Mouse (Mus musculus) embryonic facial prominence, embryonic 13.5 days (tissue): ENCODE measurements around the gene Zfp638. TPM values are rescaled to one million over a fixed set of nuclear protein-coding genes. Genes with fewer than 3 reads are reported as not detected.
"Not testable (repeated sequence)": the region's sequence is repeated elsewhere in the genome, so short reads cannot be mapped to it uniquely, and the experiment has no call there.

ENCODE experiments used
- ATAC-seq: fragments of 200-750 bp; cut with Nextera tagmentation; 2 replicates; pipeline ENCODE4 v1.8.0; 2017; ENCODE audit warnings: low read depth; ENCODE audit not compliant: insufficient number of reproducible peaks, insufficient read depth, low FRiP score, low TSS enrichment
- H3K27ac ChIP-seq: fragments of 300-500 bp; sonication (generic); 2 replicates; pipeline ENCODE4 v1.5.1; 2015; ENCODE audit warnings: moderate library complexity, mild to moderate bottlenecking, inconsistent platforms
- H3K27me3 ChIP-seq: fragments of 300-500 bp; sonication (generic); 2 replicates; pipeline ENCODE4 v1.6.1; 2015; ENCODE audit warnings: mild to moderate bottlenecking, inconsistent platforms
- H3K36me3 ChIP-seq: fragments of 300-500 bp; sonication (generic); 2 replicates; pipeline ENCODE4 v1.6.1; 2015; ENCODE audit warnings: mild to moderate bottlenecking, inconsistent platforms
- H3K4me1 ChIP-seq: fragments of 300-500 bp; sonication (generic); 2 replicates; pipeline ENCODE4 v1.6.1; 2015; ENCODE audit warnings: inconsistent platforms
- H3K4me2 ChIP-seq: fragments of 300-500 bp; sonication (generic); 2 replicates; pipeline ENCODE4 v1.6.1; 2015; ENCODE audit warnings: moderate library complexity, mild to moderate bottlenecking, inconsistent platforms
- H3K4me3 ChIP-seq: fragments of 300-500 bp; sonication (generic); 2 replicates; pipeline ENCODE4 v1.5.1; 2015; ENCODE audit warnings: mild to moderate bottlenecking, inconsistent platforms
- H3K9ac ChIP-seq: fragments of 300-500 bp; sonication (generic); 2 replicates; pipeline ENCODE4 v1.6.1; 2015; ENCODE audit warnings: mild to moderate bottlenecking, inconsistent platforms
- H3K9me3 ChIP-seq: fragments of 300-500 bp; sonication (generic); 2 replicates; pipeline ENCODE4 v1.6.1; 2016; ENCODE audit warnings: inconsistent platforms
- WGBS: fragments of 180-500 bp; shearing (Covaris S2); methylation state at CpG from one replicate; pipeline ENCODE4 v1.1.7; 2015; ENCODE audit warnings: mixed read lengths; 5-methylcytosine and 5-hydroxymethylcytosine counted together
- polyA plus RNA-seq: library from polyadenylated mRNA; unstranded; fragments of >200 nt; fragmentation: Nextera tagmentation; extraction: Ambion mirVana; gene quantifications from 2 replicates; pipeline ENCODE4 v1.2.1, GENCODE M21; 2015

Gene Zfp638
- polyA plus RNA-seq, 1 experiment from 2014 or later: 77.5 TPM

DNA sequence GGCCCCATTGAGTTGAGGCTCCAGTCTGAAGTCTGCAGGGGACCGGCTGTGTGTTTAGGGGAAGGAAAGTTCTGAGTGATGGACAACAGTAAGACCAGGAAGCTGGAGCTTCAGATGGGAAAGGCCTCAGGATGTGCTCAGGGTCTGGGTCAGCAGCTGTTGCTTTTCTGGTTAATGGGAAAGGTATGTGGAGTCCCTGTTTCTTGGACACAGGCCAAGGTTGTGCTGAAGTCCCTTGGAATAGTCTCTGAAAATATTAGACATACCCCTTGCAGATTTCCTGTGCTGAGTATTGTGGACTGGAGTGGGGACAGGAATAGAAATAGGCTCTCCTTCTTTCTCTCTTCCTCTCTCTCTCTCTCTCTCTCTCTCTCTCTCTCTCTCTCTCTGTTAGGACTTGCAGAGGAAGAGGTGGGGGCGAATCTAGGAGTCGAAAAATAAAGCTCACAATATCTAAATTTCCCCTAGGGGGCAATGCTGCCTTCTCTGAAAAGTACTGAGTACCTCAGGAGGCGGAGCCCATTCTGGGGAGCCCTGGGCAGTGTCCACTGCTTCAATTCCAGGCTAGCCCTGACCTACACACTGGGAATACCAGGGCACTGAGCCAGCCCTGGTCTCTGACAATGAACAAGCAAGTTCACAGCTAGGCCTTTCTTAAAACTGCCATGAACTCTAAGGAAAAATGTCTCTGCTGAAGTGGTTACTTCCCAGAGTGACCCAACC, 148.2 kb downstream of the Zfp638 start:
- H3K9me3 ChIP-seq, H3K4me3 ChIP-seq, ATAC-seq, H3K36me3 ChIP-seq, H3K4me2 ChIP-seq, H3K27ac ChIP-seq, H3K9ac ChIP-seq: not testable (repeated sequence)
- Histone ChIP-seq H3K27me3 (peaks cover 26% of the 10 kb centered on the region), H3K4me1 (peaks cover 23% of the 10 kb centered on the region)
- WGBS: 45% methylated on average over 4 of the region's 4 CpGs

DNA sequence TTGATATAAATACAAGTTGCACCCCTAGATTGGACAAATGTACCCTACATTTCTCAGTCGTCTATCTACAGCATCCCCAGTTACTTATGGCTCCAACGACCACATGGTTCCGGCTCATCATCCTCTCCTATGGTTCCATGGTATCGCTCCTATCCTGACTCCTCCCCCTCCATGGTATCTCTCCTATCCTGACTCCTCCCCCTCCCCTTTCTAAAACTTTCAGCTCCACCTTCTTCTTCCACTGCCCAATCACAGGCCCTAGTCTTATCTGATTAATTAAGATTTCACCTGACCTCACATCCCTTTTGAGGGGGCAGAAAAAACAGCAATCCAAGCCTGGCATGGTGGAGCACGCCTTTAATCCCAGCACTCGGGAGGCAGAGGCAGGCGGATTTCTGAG, 149.9 kb downstream of the Zfp638 start:
- H3K4me3 ChIP-seq: no peak overlapping the region
- no peaks in the 10 kb centered on the region for H3K9me3 ChIP-seq
- H3K36me3 ChIP-seq: no peaks in the 10 kb centered on the region

DNA sequence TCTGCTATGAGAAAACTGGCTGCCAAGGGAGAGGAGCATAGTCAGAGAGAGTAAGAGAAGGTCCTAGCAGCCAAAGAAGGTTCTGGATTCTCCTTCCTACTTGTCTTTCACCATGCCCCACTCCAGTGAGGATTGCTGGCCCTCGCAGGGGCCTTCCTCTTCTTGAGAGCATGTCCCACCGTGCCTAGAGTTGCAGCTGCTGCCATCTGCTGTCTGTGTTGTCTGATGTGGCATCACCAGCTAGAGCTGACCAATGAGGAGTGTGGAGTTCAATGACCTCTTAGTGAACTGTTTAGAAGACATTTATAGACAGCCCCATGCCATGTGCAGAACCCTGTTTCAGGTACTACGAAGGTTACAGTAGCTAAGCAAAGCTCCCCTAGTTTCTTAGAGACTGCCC, 150.5 kb downstream of the Zfp638 start:
- H3K36me3 ChIP-seq: no peaks in the 10 kb centered on the region
- ATAC-seq: no peak
- H3K27ac ChIP-seq: no peak overlapping the region
- no peak overlapping the region for H3K4me3 ChIP-seq
- WGBS: 60% methylated on average over 3 of the region's 3 CpGs
- H3K4me1 ChIP-seq: peaks cover 15% of the 10 kb centered on the region
- H3K4me2 ChIP-seq: no peak overlapping the region
- peaks cover 36% of the 10 kb centered on the region for H3K27me3 ChIP-seq
- H3K9me3 ChIP-seq: no peaks in the 10 kb centered on the region
- no peak overlapping the region for H3K9ac ChIP-seq

More for the DNA sequence above, 149.9 kb downstream of the Zfp638 start:
- Histone ChIP-seq H3K27ac (no peak overlapping the region), H3K4me2 (no peak overlapping the region), H3K4me1 (peaks cover 15% of the 10 kb centered on the region), H3K9ac (no peak overlapping the region), H3K27me3 (peaks cover 34% of the 10 kb centered on the region)
- no peak for ATAC-seq
- 86% methylated on average over 7 of the region's 7 CpGs for WGBS

DNA sequence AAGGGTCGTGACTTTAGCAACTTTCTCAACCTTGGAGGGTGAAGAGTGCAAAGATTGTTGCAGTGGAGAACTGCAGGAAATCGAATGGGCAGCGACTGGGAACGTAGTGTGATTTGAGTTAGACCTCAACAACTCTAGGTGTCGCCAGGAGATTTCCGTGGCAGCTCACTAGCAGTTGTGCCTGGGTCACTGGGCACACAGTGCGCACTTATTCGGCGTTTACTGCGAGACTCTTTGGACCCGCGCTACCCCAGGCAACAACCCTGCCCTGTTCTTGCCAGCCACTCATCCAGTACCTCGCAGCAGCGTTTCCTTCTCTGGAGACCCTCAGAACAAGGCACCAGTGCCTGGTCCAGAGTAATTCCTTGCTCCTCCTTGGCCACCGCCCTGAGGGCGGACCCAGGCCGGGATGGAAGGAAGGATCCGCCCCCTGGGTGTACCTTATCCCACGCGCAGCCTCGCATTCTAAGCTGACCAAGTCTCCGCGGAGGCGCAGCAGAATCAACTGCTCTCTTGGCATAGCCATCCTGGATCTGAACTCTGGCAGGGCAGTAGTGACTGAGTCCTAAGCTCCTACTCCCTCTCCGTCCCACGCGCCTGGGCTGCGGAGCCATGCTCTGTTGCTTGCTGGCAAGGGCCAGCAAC, 152.1 kb downstream of the Zfp638 start:
- peak overlapping the region; percentile 81 for H3K4me2 ChIP-seq
- H3K4me1 ChIP-seq: peaks cover 15% of the 10 kb centered on the region
- ATAC-seq: peak; percentile 74; the same call in 1 of the 2 replicates
- H3K4me3 ChIP-seq: peak overlapping the region; percentile 43
- no peaks in the 10 kb centered on the region for H3K36me3 ChIP-seq
- H3K27ac ChIP-seq: no peak overlapping the region
- 5% methylated on average over 28 of the region's 28 CpGs for WGBS
- peak overlapping the region; percentile 65 for H3K9ac ChIP-seq
- H3K9me3 ChIP-seq: peaks cover 3% of the 10 kb centered on the region; the same call in 1 of the 2 replicates
- peaks cover 36% of the 10 kb centered on the region for H3K27me3 ChIP-seq

DNA sequence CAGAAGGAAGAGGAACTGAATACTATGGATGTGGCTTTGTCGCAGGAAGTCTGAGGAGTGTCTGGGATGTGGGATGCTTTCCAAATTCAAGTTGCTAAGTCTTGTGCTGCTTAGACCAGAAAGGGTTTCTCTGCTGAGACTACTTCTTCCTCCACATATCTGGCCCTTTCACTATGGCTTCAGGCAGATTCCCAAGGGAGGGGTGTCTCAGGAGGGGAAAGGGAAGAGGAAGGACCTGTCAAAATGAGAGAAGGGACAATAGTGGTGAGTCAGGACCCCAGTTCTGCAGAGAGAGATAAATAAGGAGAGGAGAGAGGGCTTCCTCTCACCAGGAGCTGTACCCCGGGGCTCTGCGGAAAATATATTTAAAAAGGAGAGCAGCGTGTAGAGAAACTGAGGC, 153.1 kb downstream of the Zfp638 start:
- H3K27me3 ChIP-seq: peaks cover 36% of the 10 kb centered on the region
- peak overlapping the region; percentile 81; the same call in 1 of the 2 replicates for H3K4me2 ChIP-seq
- H3K36me3 ChIP-seq: no peaks in the 10 kb centered on the region
- peaks cover 15% of the 10 kb centered on the region for H3K4me1 ChIP-seq
- H3K9ac ChIP-seq: no peak overlapping the region
- 80% methylated on average over 4 of the region's 4 CpGs for WGBS
- no peak for ATAC-seq
- H3K27ac ChIP-seq: no peak overlapping the region
- peaks cover 4% of the 10 kb centered on the region; the same call in 1 of the 2 replicates for H3K9me3 ChIP-seq
- peak overlapping the region; percentile 43; the same call in 1 of the 2 replicates for H3K4me3 ChIP-seq

DNA sequence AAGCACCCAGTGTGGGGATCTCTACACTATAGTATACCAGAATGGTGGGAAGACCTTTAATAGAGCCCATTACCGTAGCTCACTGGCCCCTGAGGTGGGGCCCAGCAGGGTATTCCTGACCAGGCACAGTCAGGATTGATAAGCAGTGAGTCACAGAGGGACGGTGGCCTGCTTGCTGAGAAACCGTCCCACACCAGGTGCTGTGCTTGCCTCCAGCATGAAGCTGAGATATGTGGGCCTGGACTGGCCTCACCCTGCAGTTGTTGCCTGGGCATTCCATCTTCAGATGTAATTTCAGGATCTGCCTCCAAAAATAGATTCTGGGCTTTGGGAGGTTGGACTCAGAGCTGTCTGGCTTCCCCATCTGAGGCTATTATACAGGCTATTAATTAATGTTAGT, 155.1 kb downstream of the Zfp638 start:
- no peak for ATAC-seq
- WGBS: 82% methylated on average over 3 of the region's 3 CpGs

DNA sequence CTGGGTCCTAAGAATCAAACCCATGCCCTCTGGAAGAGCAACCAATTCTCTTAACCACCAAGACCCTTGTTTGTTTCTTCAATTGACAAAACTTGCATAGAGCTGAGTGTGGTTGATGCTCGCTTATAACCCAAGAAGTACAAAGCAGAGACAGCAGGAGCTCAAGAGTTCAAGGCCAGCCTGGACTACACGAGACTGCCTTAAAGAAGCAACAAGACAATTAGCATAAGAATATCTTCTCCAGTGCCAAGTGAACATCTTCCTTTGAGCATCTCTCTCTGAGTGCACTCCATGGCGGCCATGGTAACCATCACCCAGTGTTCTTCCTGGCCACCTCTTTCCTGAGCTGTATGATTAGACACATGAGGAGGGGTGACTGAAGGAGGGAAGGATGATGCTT, 158.7 kb downstream of the Zfp638 start:
- no peak overlapping the region for H3K27ac ChIP-seq
- 0 out of 2 replicates have a peak, but pooled peaks cover 9% of the 10 kb centered on the region for H3K27me3 ChIP-seq
- H3K4me2 ChIP-seq: no peak overlapping the region
- no peaks in the 10 kb centered on the region for H3K4me1 ChIP-seq
- WGBS: 79% methylated on average over 3 of the region's 3 CpGs
- no peak overlapping the region for H3K4me3 ChIP-seq
- H3K9me3 ChIP-seq: peaks cover 4% of the 10 kb centered on the region; the same call in 1 of the 2 replicates
- H3K36me3 ChIP-seq: no peaks in the 10 kb centered on the region
- no peak for ATAC-seq
- H3K9ac ChIP-seq: no peak overlapping the region

More for the DNA sequence above, 155.1 kb downstream of the Zfp638 start:
- no peak overlapping the region for H3K27ac ChIP-seq
- H3K27me3 ChIP-seq: peaks cover 36% of the 10 kb centered on the region
- no peaks in the 10 kb centered on the region for H3K36me3 ChIP-seq
- peaks cover 15% of the 10 kb centered on the region for H3K4me1 ChIP-seq
- no peak overlapping the region for H3K4me2 ChIP-seq
- H3K4me3 ChIP-seq: no peak overlapping the region
- no peak overlapping the region for H3K9ac ChIP-seq
- H3K9me3 ChIP-seq: peaks cover 4% of the 10 kb centered on the region; the same call in 1 of the 2 replicates

DNA sequence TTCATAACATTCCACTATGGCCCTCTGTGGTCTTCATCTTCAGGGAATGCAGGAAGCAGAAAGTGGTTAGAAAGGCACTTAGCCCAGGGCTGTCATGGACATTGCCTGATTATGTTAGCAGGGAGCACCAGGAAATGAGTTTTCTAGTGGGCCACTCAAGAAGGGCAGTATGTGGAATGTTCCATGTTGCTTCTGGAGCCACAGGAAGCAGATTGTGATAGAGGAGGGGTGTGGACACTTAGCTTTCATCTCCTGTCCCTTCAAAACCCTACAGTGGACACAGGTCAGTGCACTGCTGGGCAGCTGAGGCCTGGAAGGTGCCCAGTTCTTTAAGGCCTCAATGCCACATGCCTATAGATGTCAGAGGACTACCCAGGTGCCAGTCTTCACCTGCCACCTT, 161.9 kb downstream of the Zfp638 start:
- Histone ChIP-seq H3K27ac (no peak overlapping the region), H3K9ac (no peak overlapping the region), H3K4me3 (no peak overlapping the region), H3K36me3 (no peaks in the 10 kb centered on the region), H3K4me1 (no peaks in the 10 kb centered on the region), H3K27me3 (no peaks in the 10 kb centered on the region), H3K9me3 (peaks cover 3% of the 10 kb centered on the region; the same call in 1 of the 2 replicates), H3K4me2 (no peak overlapping the region)
- ATAC-seq: no peak

DNA sequence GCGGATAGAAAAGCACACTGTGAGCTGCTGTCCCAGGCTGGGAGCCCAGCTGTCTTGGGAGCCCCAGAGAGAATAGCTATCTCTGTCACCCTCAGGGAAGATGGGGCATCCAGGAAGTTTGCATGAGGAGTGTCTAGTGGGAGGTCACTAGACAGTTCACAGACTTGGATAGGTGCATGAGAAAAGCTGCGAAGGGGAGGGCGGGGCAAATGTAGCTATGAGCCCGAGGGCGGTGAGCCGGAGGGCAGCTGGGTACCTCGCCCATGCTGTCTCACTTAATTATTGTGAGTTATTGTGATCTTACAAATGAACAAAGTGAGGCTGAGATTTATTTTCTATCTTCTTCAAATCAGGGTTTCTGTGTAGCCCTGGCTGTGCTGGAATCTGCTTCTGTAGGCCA, 162.9 kb downstream of the Zfp638 start:
- no peak overlapping the region for H3K9ac ChIP-seq
- H3K4me1 ChIP-seq: no peaks in the 10 kb centered on the region
- no peaks in the 10 kb centered on the region for H3K9me3 ChIP-seq
- no peaks in the 10 kb centered on the region for H3K27me3 ChIP-seq
- 87% methylated on average over 7 of the region's 7 CpGs for WGBS
- no peaks in the 10 kb centered on the region for H3K36me3 ChIP-seq
- no peak overlapping the region for H3K27ac ChIP-seq
- no peak overlapping the region for H3K4me3 ChIP-seq
- no peak for ATAC-seq
- no peak overlapping the region for H3K4me2 ChIP-seq

DNA sequence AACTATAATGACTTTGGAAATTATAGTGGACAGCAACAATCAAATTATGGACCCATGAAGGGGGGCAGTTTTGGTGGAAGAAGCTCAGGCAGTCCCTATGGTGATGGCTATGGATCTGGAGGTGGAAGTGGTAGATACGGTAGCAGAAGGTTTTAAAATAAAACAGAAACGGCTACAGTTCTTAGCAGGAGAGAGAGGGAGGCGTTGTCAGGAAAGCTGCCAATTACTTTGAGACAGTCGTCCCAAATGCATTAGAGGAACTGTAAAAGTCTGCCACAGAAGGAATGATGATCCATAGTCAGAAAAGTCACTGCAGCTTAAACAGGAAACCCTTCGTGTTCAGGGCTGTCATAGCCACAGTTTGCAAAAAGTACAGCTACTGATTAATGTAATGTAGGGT, 165.6 kb downstream of the Zfp638 start:
- not testable (repeated sequence) for H3K27me3 ChIP-seq, H3K27ac ChIP-seq, H3K4me1 ChIP-seq, H3K4me2 ChIP-seq, H3K9me3 ChIP-seq, H3K9ac ChIP-seq, ATAC-seq, H3K36me3 ChIP-seq, H3K4me3 ChIP-seq
- WGBS: 64% methylated on average over 5 of the region's 5 CpGs
